Mouse (Mus musculus) right cerebral cortex, postnatal 10 days (tissue): ENCODE data around the gene Naip1.
"Not testable (repeated sequence)": the region's sequence is repeated elsewhere in the genome, so short reads cannot be mapped to it uniquely, and the experiment has no call there.

Source experiments
- DNase-seq, 2 experiments: peaks; one replicate each; pipeline ENCODE4 v3.0.0; 2021; ENCODE audit warnings: low spot score in 2 of 2

Naip1 gene

GRCm38 (mm10) chr13:100452415-100453127, at the start of gene Naip1:
Naip1 (minus strand) TSS chr13:100452869.
- not testable (repeated sequence) for DNase-seq

GRCm38 (mm10) chr13:100499625-100500024, 47.0 kb upstream of the Naip1 start:
- DNase-seq, result not testable (repeated sequence)

GRCm38 (mm10) chr13:100495337-100495736, 42.7 kb upstream of the Naip1 start:
- DNase-seq, result no peak

GRCm38 (mm10) chr13:100494370-100494769, 41.7 kb upstream of the Naip1 start:
- not testable (repeated sequence) for DNase-seq

DNA sequence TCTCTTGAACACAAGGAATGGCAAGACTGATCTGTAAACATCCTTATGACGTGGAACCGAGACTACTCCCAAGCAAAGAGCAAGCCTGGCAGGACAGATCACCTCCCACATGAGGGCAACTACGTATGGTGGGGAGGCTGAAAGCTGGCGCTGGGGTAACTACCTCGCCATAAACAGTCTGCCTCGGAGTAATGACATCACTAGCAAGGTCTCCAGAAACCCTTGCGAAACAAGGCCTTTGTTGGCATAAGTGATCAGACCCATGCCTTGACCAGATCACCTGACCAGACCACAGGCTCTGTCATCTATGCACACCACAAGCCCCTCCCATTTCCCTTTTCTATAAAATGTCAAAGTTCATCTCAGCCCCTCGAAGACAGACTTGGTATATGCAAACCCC, 40.6 kb upstream of the Naip1 start:
- no peak for DNase-seq

DNA sequence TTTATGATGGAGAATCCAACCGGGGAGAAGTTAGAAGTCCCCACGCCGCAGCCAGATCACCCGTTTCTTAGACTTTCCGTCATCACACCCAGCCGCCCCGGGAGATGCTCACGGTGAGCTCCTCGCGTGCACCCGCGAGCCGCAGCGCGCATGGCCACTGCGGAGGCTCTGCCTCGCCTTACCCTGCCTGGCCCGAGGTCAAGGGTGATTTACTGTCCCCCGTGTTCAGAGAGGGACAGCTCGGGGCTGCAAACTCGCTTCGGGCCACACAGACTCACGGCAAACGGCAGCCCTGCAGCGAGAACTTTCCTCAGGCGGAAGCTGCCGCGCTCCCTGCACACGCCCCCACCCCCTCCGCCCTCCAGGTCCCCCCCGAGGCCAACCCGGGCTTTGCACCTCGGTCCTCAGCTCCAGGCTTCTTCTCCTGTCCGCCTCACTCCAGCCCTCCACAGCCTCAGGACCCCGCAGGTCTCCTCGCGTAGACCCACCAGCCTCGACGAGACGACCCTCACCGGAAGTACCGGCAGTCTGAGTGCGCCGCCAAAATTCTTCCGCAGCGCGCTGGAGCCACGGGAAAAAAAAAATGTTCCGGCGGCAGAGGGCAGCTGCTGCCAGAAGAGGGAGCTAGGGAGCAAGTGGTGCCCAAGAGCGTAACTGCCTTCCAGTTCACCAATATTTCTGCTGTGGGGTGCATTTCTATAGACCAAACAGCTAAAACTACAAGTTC, 39.6 kb upstream of the Naip1 start, which contains the start of gene Gtf2h2:
TSS of gene Gtf2h2 (minus strand) at position 519 of the 727 bp plus-strand sequence.
- peak; percentile 84 to 89 for DNase-seq

DNA sequence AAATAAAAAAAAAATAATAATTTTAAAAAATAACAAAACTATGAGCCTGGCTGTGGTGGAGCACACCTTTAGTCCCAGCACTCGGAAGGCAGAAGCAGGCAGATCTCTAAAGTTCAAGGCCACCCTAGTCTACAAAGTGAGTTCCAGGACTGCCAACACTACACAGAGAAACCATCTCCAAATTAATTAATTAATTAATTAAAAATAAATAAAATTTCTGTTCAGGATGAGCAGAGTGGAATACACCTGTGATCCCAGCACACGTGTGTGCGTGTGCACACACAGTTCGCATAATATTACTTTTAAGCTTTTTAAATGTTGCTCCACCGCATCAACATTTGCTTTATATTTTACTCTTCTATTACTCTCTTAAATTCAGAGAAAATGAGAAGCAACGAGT, 39.0 kb upstream of the Naip1 start:
- DNase-seq, result no peak

GRCm38 (mm10) chr13:100490424-100490823, 37.8 kb upstream of the Naip1 start:
- DNase-seq, result no peak

DNA sequence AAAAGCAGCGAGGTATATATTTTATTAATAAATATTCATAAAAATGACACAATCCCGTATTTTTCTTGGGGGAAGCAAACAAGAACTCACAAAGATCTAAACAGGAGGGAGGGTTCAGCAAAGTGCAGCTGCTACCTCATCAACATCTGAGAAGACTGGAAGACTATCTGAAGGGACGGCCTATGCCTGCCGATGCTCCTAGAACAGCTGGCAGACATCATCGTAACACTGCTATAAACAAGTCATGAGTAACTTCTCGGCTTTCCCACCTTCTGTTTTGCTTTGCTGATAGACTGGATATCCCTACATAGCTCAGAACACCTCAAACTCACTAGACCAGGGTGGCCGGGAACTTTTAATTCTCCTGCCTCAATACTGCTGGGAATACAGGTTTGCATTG, 30.9 kb upstream of the Naip1 start:
- no peak for DNase-seq

- no peak for DNase-seq
Measured at GRCm38 (mm10) chr13:100463527-100464222, 11.0 kb upstream of the Naip1 start.

DNA sequence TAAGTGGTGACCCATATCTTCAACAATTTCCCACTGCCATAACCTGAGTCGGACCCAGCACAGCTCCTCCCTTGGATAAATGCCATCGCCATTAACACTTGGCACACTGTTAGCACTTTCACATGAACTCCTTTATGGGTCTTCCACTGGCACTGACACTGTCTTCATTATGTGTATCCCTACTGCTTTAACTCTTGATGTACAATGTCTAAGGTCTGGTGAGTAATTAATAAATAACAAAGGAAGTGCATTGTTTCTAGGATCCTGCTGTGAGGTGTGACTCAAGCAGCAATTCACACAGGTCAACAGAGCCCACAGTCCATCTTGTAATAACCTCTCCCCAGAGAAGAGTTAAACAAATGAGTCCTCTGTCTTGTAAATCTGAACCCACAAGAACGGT, 8.7 kb upstream of the Naip1 start:
- DNase-seq, result no peak

- no peak for DNase-seq
Measured at GRCm38 (mm10) chr13:100449495-100449894, 3.2 kb downstream of the Naip1 start.

GRCm38 (mm10) chr13:100440116-100440515, 12.6 kb downstream of the Naip1 start:
- no peak for DNase-seq

GRCm38 (mm10) chr13:100438701-100439100, 14.0 kb downstream of the Naip1 start:
- DNase-seq, result no peak

GRCm38 (mm10) chr13:100437322-100437825, 15.3 kb downstream of the Naip1 start:
- DNase-seq, result no peak

- DNase-seq, result not testable (repeated sequence)
Measured at GRCm38 (mm10) chr13:100436556-100437163, 16.0 kb downstream of the Naip1 start.

DNA sequence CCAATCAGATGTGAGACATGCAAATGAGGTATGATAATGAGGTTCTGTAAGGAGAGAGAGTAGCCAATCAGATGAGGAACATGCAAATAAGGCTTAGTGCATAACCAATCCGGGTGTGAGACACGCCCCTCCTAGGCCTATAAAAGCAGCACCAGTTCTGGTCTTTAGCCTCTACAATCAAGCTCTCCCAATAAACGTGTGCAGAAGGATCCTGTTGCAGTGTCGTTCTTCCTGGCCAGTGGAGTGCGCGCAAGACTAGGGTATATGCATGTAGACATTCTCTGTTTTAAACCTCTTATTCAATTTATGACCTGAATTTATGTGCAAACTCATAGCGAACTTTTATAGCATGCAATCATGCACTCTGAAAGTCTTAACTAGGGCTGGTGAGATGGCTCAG, 32.7 kb downstream of the Naip1 start:
- not testable (repeated sequence) for DNase-seq

DNA sequence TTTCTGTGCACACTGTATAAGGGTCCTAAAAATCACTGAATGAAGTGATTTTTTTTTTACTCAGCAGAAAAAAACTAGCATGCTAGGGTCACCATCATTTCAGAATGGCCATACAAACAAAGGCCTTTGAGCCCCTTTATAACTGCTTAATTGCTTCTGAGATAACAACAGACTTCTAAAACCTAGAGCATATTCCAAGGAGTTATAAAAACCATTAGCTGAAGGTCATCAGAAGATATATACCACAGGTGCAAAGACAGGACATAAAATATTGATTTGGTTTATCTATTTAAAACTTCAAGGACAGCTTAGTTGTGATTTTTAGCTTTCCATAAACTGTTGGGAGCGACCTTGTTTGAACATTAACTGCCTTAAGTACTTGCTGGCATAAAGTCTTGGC, 38.2 kb downstream of the Naip1 start:
- no peak for DNase-seq

DNA sequence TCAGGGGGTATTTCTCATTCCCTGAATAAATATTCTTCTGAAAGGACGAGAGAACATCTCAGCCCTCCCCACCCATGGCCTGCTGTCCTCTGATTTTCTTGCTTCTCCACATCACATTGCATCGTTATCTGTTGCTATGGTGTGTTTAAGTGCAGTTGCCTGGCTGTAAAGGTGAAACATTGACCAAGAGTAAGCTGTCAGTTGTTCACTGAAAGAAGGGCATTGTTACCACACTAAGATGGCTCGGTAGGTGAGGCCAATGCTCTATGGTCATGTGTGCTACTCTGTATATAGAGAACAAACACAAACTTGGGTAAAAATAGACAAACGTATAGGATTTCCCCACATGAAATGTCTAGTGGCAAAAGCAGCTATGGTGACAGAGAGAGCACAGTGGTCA, 42.8 kb downstream of the Naip1 start:
- no peak for DNase-seq

DNA sequence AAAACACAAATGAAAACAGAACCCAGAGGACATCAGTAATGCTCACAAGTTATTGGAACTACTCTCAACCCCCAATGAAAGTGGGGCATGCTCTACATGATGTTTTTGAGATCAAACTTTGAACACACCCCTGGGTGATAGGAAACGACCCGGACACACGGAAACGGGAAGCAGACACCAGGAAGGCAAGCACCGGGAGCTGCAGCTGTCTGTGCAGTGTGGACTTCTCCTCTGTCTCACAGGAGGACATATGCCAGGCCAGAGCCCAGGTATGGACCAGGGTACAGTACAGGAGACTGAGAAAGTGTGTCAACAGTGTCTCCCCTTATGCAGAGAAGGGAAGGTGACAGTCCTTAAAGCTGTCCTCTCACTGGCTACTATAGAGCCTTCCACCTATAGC, 43.5 kb downstream of the Naip1 start:
- no peak for DNase-seq

- DNase-seq, result no peak
Measured at GRCm38 (mm10) chr13:100408242-100408641, 44.4 kb downstream of the Naip1 start.
